Mouse (Mus musculus) heart, adult 18-20 months (tissue): ENCODE measurements at regions not wholly inside any gene's neighbourhood (a gene's known extent, or its start where the extent isn't known, plus 50 kb on each side); places are given as distances from the start of the nearest gene placed in this dataset.
A peak's percentile ranks its signal among the peaks of the same experiment; 100 is the strongest.

ENCODE experiments used
- DNase-seq, 2 experiments: peaks; one replicate each; pipeline ENCODE4 v3.0.0; 2021 to 2022; ENCODE audit warnings: mixed read lengths in 1 of 2

DNA sequence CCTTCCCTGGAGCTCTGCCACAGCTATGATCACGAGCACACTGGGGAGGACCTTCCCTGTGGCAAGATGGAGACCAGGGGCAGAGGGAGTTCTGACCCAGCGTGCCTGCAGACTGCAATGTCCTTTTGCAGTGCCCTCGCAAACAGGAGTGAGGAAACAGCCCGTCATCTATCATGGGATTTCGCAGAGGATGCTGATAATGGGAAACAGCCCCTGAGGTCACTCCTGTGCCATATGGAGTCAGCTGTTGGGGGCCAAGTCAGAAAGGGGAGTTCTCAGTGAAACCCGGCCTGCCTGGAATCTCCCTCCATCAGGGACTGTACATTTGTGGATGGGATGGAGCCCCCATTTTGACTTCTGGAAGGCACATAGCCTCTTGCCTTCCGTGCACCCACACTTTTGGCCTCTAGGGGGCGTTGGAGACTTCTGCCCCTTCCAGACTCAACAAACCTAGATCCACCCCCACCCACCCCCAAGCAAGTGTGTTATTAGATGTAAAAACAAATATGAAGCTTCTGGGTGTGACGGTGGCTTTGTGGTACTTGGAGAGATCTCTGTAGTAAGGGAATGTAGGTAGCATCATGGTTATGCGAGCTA is 98.1 kb downstream of the Kdr start:
- DNase-seq = no peak

DNA sequence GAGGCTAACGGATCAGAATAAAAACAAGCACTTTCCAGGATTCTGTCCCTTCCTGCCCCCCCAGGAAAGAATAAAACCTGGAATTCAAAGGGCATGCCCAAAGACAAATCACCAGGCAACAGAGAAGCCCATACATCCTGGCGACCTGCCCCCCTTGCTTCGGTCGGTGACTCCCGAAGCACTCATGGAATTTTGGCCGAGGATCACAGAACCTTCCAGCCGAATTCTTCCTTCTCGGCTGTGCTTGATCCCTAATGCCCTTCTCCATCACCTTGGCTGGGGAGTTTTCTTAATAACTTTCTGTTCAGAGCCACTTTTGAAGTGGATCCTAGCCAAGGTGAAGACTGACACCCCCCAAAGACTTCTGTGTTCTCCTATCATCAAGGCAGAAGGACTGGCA is 99.9 kb downstream of the Kdr start:
- peak in 1 of 2 experiments; percentile 38 for DNase-seq

DNA sequence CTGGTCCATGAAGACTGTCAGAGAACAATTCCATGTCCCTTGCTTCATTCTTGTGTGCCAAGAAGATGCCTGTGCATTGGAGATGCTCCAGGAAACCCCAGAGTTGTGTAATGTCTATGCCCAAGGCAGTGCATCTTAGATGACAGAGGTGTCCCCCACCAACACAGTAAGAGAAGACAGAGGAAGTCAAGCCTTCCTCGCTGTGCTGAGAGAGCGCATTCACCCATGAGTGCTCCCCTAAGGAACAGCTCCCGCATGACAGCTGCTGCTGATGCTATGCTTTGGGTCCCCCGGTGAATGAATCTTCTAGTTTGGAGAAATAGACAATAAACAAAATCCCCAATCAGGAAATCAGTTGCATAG is 100.7 kb downstream of the Kdr start:
- DNase-seq = no peak

DNA sequence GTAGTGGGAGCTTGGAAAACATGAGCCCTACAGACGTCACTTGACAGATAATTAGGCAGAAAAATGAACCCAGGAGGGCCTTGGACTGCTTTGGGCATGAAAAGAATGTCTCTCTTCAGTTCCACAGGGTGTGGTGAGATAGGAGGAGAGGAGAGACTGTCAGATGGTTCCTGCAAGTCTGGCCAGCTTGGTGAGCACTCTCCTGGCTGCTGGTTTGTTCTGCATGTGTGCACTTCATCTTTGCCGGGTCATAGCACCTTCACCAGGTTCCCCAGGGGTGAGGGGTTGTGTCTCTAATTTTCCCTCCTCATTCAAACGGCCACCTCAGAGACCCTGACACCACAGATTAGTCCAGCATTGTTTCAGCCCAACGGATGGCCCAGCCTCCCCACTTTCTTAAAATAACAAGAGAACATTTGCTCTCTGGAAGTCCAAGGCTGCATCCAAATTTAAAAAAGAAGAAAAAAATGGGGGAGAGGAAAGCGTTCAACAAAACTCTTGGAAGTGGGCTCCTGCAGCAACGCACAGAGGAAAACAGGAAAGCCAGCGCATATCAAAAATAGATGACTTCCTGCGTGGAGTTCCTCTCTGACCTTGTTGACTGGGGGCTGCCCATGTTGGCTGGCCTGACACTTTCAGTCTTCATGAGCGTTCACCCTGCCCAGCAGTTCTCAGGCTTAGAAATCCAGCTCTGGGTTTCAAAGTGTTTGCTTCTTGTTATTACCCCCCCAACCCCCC is 101.2 kb downstream of the Kdr start:
- peak; percentile 31 to 60 for DNase-seq

DNA sequence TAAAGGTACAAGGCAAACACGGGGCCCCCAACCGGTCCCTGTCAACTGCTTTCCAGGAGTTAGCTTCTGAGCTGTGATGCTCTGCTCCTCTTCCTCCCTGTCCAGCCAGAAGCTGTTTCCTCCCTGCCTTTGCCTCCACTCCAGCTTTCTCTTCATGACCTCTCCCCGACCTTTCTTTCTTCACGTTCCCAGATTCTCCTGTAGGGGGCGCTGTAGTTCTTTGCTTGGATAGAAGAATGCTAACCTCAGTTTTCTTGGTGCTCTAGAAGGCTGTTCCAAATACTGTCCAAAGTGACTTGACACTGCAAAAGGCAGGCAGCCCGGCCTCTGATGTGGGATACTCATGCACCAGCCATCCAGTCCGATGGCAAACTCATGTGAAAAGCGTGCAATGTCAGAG is 107.1 kb downstream of the Kdr start:
- DNase-seq = peak; percentile 84 to 94

DNA sequence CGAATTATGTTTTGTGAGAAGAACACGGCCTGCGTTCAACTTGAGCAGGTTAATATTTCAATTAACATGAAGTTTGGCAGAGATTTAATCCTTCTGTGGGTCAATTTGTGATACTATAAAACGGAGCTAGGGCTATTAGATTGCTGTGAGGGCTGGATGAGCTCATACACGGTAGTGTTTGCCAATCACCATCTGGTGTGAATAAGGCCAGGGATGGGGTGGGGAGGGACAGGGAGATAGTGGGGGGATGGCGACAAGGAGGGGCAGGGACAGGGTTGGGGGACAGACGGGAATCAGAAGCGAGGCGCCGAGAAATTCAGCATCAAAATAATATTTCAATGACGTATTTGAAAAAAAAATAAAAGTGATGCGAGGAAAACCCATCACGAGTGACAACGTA is 107.6 kb downstream of the Kdr start:
- DNase-seq = peak; percentile 33 to 38

DNA sequence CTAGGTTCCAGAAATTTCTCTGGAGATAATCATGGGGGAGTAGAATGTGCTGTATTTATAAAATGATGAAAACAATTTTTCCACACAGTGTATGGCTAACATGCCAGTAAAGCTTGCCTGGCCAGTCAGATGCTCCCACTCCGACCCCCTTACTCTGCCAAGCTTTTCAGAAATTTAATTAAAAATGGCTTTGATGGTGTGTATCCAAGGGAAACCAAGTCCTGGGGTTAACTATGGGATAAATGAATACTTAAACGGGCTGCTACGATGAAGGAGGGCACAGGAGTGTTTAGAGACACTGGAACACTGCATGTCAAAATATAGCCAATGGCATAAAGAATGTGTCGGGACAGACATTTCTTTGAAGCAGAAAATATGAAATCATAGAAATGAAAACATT is 108.7 kb downstream of the Kdr start:
- DNase-seq = no peak

- no peak for DNase-seq
Measured at GRCm38 (mm10) chr5:75865096-75865495, 113.2 kb downstream of the Kdr start.

DNA sequence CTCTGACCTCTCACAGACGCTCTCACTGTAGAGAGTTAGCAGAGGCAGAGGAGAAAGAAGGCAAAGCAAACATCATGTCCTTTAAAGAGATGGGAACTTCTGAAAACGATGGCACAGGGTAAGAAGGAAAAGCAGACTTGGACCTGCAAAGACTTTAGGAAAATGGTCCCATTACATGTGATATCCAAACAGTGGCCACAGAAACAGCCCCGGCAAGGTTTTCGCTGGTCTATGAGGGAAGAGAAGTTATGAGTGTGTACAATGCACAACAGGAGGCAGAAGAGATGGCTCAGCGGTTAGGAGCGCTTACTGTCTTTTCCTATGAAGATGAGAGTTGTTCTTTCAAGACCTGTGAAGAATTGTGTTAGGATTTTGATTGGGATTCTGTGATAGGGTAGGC is 114.9 kb downstream of the Kdr start:
- DNase-seq = no peak

DNA sequence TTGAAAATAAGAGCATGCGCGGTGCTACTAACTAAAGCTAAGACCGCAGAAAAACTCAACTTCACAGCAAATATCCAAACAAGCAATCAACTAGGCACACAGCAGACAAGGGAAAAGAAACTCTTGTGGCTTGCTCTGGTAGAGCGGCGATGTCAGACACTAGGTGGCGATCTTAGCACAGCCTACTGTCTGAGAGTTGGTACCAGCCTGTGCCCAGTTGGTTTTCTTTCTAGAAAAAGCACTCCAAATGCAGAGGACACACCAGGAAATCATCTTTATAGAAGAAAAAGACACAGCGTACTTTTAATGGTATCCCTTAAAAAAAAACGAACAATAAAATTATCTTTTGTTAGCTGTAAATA is 115.6 kb downstream of the Kdr start:
- DNase-seq = peak; percentile 49 to 77

DNA sequence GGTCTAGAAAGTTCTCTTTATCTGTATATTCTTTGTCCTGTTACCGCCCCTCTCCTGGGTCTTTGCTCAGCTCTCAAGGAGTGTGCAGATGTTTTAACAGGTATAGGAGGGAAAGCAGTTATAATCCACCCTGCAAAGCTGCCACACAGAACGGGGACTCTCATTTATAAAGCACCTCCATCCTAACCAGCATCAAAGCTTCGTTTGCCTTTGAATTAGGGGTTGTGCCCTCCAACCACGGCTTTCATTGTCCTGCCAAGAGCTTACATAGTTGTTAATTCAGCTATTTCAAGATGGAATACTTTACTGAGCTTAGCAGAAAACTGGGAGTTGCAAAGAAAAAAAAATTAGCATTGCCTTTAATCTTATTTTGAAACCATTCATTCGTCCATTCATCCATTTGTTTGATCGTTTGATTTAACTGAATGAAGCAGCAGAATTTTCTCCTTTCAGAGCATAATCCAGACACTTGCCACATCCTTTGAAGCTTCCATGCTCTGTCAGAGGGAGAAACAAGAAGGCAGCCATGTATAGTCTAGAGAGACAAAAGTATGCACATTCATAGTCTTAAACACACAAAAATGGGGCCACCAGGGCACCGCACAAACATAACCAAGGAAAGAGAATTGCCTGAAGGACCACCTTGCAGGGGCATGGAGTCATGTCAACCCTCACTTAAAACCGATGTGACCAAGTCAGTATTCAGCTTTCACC is 116.2 kb downstream of the Kdr start:
- DNase-seq = no peak

GRCm38 (mm10) chr5:75859316-75859836 is 118.9 kb downstream of the Kdr start:
- DNase-seq = no peak

- DNase-seq = no peak
Measured at GRCm38 (mm10) chr5:75850855-75851254, 127.4 kb downstream of the Kdr start.

- no peak for DNase-seq
Measured at GRCm38 (mm10) chr5:75847966-75848365, 130.3 kb downstream of the Kdr start.

GRCm38 (mm10) chr5:75847341-75847740 is 130.9 kb downstream of the Kdr start:
- no peak for DNase-seq

DNA sequence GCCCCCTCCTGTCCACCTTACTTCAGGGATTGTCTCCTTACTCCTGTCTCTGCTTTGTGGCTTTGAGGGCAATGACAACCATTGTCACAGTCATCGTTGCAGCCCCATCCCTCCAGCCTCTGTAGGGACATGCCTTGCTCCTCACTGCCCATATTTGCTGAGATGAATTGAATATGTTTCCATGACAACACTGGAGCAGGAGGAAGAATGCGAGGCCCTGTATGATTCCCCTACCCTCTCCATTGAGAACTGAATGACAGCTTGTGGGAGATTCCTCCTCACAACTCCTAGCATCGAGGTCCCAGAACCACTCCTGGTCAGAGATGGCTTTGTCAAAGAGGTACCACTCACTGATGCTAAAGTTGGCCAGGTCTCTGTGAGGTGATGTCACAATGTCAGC is 132.2 kb downstream of the Kdr start:
- DNase-seq = no peak

DNA sequence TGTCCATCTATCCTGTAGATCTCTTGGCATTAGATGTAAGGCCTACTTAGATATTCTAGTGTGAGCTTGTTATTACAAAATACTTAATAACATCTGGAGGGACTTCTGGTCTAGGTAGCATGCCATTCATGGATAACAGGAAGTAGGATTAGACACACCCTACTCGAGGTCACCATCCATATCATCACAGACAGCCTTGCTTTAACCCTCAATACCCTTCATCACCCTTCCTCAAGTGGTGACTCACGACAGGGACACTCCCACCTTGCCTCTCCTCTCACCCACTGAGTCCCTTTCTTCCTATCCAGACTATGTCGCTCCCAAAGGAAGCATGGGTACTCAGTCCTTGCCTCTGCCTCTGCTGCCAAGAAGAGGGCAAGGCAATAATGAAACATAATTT is 134.5 kb downstream of the Kdr start:
- no peak for DNase-seq

DNA sequence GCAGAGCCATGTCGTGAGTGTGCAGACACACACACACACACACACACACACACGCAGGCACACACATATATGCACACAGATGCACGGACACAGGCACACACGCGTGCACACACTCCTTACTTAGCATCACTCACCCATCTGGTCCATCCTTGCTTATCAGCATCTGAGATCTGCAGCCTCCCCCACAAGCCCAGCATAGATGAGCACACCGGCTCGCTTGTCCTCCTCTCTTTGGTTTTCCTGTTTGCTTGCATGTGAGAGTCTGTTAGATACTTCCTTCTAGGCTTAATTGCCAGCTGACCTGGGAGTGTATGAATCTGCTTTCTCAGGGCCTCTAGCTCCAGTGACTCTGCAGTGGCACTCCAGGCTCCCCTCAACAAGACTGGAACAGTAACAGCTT is 137.8 kb downstream of the Kdr start:
- DNase-seq = no peak

DNA sequence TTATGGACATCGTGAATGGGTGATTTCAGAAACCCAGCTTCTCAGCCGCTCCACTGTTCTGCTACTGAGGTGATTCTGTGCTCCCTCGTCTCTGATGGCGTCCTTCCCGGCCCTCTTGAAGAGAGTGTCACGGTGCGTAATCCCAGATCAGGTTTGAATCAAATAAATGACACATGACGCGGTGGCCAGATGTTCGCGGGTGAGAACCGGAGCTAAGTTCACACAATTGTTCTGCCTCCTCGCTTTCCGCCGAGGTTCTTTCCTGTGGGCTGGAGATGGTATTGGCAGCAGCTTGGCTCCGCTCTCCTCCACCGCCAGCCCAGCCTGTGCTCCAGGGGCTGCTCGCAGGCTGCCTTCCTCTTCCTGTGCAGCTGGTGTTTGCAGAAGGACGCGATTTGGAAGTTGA is 142.7 kb downstream of the Kdr start:
- DNase-seq = peak; percentile 64 to 85

- peak; percentile 47 to 70 for DNase-seq
Measured at GRCm38 (mm10) chr5:75834766-75835555, 143.3 kb downstream of the Kdr start.

GRCm38 (mm10) chr5:75832341-75832740 is 145.9 kb downstream of the Kdr start:
- no peak for DNase-seq

- DNase-seq = peak in 1 of 2 experiments; percentile 11
Measured at GRCm38 (mm10) chr5:75829850-75830625, 148.2 kb downstream of the Kdr start.
